Mouse (Mus musculus) heart, embryonic 14.5 days (tissue): Measurements from ENCODE around the gene Asb6. TPM values are rescaled to one million over a fixed set of nuclear protein-coding genes. Genes with fewer than 3 reads are reported as not detected.
A peak's percentile ranks its signal among the peaks of the same experiment; 100 is the strongest.

ENCODE experiments used
- ATAC-seq: fragments of 200-750 bp; cut with Nextera tagmentation; 2 replicates; pipeline ENCODE4 v1.8.0; 2017; ENCODE audit warnings: low read depth, moderate TSS enrichment; ENCODE audit not compliant: insufficient number of reproducible peaks, insufficient read depth, low FRiP score
- H3K27ac ChIP-seq, 2 experiments: fragments of 200-500 bp in 1 of 2; fragments of 300-500 bp in 1 of 2; sonication (generic) in 1 of 2; replicated peaks in 1 of 2; 2 replicates each; pipeline ENCODE4 v1.5.1; 2012 to 2014; ENCODE audit warnings: low read depth in 2 of 2, low read length in 2 of 2, control low read depth in 1 of 2, mild to moderate bottlenecking in 1 of 2, mixed read lengths in 1 of 2; ENCODE audit not compliant: control insufficient read depth in 1 of 2, insufficient read depth in 1 of 2
- H3K27me3 ChIP-seq: fragments of 300-500 bp; sonication (generic); 2 replicates; pipeline ENCODE4 v1.6.1; 2014; ENCODE audit warnings: mild to moderate bottlenecking, low read length, control low read depth; ENCODE audit not compliant: control insufficient read depth, insufficient read depth
- H3K36me3 ChIP-seq: fragments of 300-500 bp; sonication (generic); 2 replicates; pipeline ENCODE4 v1.6.1; 2014; ENCODE audit warnings: mild to moderate bottlenecking, control low read depth, low read length, mixed read lengths; ENCODE audit not compliant: control insufficient read depth, insufficient read depth
- H3K4me1 ChIP-seq, 2 experiments: fragments of 200-500 bp in 1 of 2; fragments of 300-500 bp in 1 of 2; sonication (generic) in 1 of 2; 2 replicates each; pipeline ENCODE4 v1.6.1; 2012 to 2014; ENCODE audit warnings: low read length in 2 of 2, control low read depth in 1 of 2, mixed read lengths in 1 of 2; ENCODE audit not compliant: control insufficient read depth in 2 of 2, insufficient read depth in 2 of 2
- H3K4me2 ChIP-seq: fragments of 300-500 bp; sonication (generic); 2 replicates; pipeline ENCODE4 v1.6.1; 2014; ENCODE audit warnings: mild to moderate bottlenecking, low read length
- H3K4me3 ChIP-seq, 2 experiments: fragments of 200-500 bp in 1 of 2; fragments of 300-500 bp in 1 of 2; sonication (generic) in 1 of 2; 2 replicates each; pipeline ENCODE4 v1.5.1; 2012 to 2014; ENCODE audit warnings: low read length in 2 of 2, mild to moderate bottlenecking in 2 of 2, control low read depth in 1 of 2, low read depth in 1 of 2, moderate library complexity in 1 of 2; ENCODE audit not compliant: control insufficient read depth in 1 of 2, insufficient read depth in 1 of 2
- H3K9ac ChIP-seq: fragments of 300-500 bp; sonication (generic); 2 replicates; pipeline ENCODE4 v1.6.1; 2014; ENCODE audit warnings: mild to moderate bottlenecking, low read length
- H3K9me3 ChIP-seq: fragments of 300-500 bp; sonication (generic); 2 replicates; pipeline ENCODE4 v1.6.1; 2016; ENCODE audit warnings: low read length, control low read depth; ENCODE audit not compliant: control insufficient read depth
- WGBS: fragments of 180-500 bp; shearing (Covaris S2); extraction: QIAGEN DNeasy Blood & Tissue Kit; methylation state at CpG from one replicate; pipeline ENCODE4 v1.1.7; 2014; 5-methylcytosine and 5-hydroxymethylcytosine counted together
- polyA plus RNA-seq: library from polyadenylated mRNA; unstranded; fragments of >200 nt; fragmentation: Nextera tagmentation; extraction: Ambion mirVana; gene quantifications from 2 replicates; pipeline ENCODE4 v1.2.1, GENCODE M21; 2014

The Asb6 gene
- polyA plus RNA-seq, 1 experiment from 2014 or later = 16.7 TPM

GRCm38 (mm10) chr2:30822460-30822859 lies 7.7 kb downstream of the Asb6 start:
- no peak overlapping the region for H3K9ac ChIP-seq
- H3K4me3 ChIP-seq = no peak overlapping the region
- 93% methylated on average over 8 of the region's 8 CpGs for WGBS
- peaks cover 89% of the 10 kb centered on the region for H3K36me3 ChIP-seq
- no peak overlapping the region for H3K4me2 ChIP-seq
- peaks cover 6 to 16% of the 10 kb centered on the region in 2 experiments for H3K4me1 ChIP-seq
- ATAC-seq = no peak
- H3K9me3 ChIP-seq = no peaks in the 10 kb centered on the region; the same call in 1 of the 2 replicates
- no peaks in the 10 kb centered on the region for H3K27me3 ChIP-seq
- no peak overlapping the region for H3K27ac ChIP-seq

- Histone ChIP-seq H3K9me3 (no peaks in the 10 kb centered on the region; the same call in 1 of the 2 replicates), H3K4me2 (no peak overlapping the region), H3K9ac (no peak overlapping the region), H3K4me3 (no peak overlapping the region), H3K36me3 (peaks cover 92% of the 10 kb centered on the region), H3K27me3 (no peaks in the 10 kb centered on the region), H3K4me1 (peaks cover 0 to 6% of the 10 kb centered on the region in 2 experiments; a peak in 2 of 4 replicates), H3K27ac (no peak overlapping the region)
- no peak for ATAC-seq
- whole genome bisulfite sequencing = 89% methylated on average over 3 of the region's 3 CpGs
Observed at GRCm38 (mm10) chr2:30821073-30821472, 9.1 kb downstream of the Asb6 start.

GRCm38 (mm10) chr2:30819873-30820272 lies 10.3 kb downstream of the Asb6 start:
- H3K4me3 ChIP-seq = no peak overlapping the region
- H3K27ac ChIP-seq = no peak overlapping the region

DNA sequence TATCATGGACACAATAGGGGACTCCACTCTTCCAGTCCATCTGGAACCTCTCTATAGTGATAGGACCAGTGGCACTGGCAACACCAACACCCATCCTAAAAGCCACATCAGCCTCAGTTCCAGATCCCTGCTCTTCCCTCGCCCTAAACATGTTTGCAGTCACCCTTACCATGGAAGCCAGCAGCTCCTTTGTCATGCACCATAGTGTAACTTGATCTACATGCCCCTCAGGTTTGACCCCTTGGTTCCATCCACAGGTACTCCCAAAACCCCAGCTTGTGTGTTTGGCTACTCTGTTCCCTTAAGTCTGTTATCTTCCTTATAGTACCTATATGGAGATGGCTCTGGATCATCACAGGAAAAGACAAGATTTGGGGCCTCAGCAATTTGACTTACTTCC lies 13.8 kb downstream of the Asb6 start:
- Histone ChIP-seq H3K4me3 (no peak overlapping the region), H3K27me3 (no peaks in the 10 kb centered on the region), H3K27ac (no peak overlapping the region), H3K4me2 (no peak overlapping the region), H3K9me3 (no peaks in the 10 kb centered on the region; the same call in 1 of the 2 replicates), H3K9ac (no peak overlapping the region), H3K36me3 (peaks cover 89% of the 10 kb centered on the region), H3K4me1 (no peaks in the 10 kb centered on the region)
- WGBS = 89% methylated on average over 1 of the region's 1 CpGs
- no peak for ATAC-seq

More at GRCm38 (mm10) chr2:30819873-30820272, 10.3 kb downstream of the Asb6 start:
- Histone ChIP-seq H3K9ac (no peak overlapping the region), H3K36me3 (peaks cover 92% of the 10 kb centered on the region), H3K4me1 (peaks cover 0 to 6% of the 10 kb centered on the region in 2 experiments; a peak in 2 of 4 replicates), H3K4me2 (no peak overlapping the region), H3K27me3 (no peaks in the 10 kb centered on the region), H3K9me3 (no peaks in the 10 kb centered on the region; the same call in 1 of the 2 replicates)
- no peak for ATAC-seq
- WGBS = 89% methylated on average over 5 of the region's 5 CpGs

GRCm38 (mm10) chr2:30810573-30810972 lies 19.6 kb downstream of the Asb6 start:
- H3K9ac ChIP-seq = 0 out of 2 replicates have a peak overlapping the region, but pooled peaks have one; percentile 2
- no peak overlapping the region for H3K4me3 ChIP-seq
- WGBS = 79% methylated on average over 7 of the region's 7 CpGs
- no peaks in the 10 kb centered on the region for H3K9me3 ChIP-seq
- no peak overlapping the region for H3K27ac ChIP-seq
- H3K36me3 ChIP-seq = peaks cover 36% of the 10 kb centered on the region
- H3K27me3 ChIP-seq = no peaks in the 10 kb centered on the region
- no peak for ATAC-seq
- H3K4me2 ChIP-seq = no peak overlapping the region
- H3K4me1 ChIP-seq = peaks cover 10 to 18% of the 10 kb centered on the region in 2 experiments

- no peak for ATAC-seq
- Histone ChIP-seq H3K4me3 (no peak overlapping the region), H3K9me3 (no peaks in the 10 kb centered on the region), H3K4me2 (peak overlapping the region; percentile 24; the same call in 1 of the 2 replicates), H3K4me1 (peaks cover 10 to 18% of the 10 kb centered on the region in 2 experiments), H3K9ac (no peak overlapping the region), H3K27me3 (no peaks in the 10 kb centered on the region), H3K27ac (no peak overlapping the region), H3K36me3 (peaks cover 25% of the 10 kb centered on the region)
- 75% methylated on average over 5 of the region's 5 CpGs for WGBS
Observed at GRCm38 (mm10) chr2:30809503-30809902, 20.6 kb downstream of the Asb6 start.

DNA sequence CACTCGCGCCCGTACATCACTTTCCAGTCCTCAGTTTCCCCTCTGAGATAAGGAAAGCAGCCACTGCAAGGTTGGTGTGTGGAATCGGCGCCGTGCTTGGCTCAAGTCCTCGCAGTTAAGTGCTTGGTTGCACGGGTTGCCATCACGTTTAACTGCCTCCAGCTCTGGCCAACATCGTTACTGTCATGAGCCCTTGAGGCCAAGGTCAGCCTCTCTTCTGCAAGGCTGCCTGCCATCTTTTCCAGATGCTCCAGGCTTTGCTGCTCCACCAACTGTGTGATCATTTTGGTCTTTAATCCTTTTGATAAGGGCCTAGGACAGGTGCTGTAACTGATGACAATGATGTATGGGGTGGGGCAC lies 21.9 kb downstream of the Asb6 start:
- Histone ChIP-seq H3K4me1 (peaks cover 10 to 18% of the 10 kb centered on the region in 2 experiments), H3K9ac (peak overlapping the region; percentile 89), H3K27me3 (no peaks in the 10 kb centered on the region), H3K36me3 (peaks cover 13% of the 10 kb centered on the region), H3K4me2 (peak overlapping the region; percentile 88), H3K9me3 (no peaks in the 10 kb centered on the region), H3K27ac (peak overlapping the region; percentile 87 to 89), H3K4me3 (peak overlapping the region; percentile 65 to 72)
- WGBS = 1% methylated on average over 10 of the region's 10 CpGs
- no peak for ATAC-seq
